Mouse (Mus musculus) retina, embryonic 14.5 days (tissue): ENCODE results near the gene Slc22a14.
A peak's percentile ranks its signal among the peaks of the same experiment; 100 is the strongest.

Experiments
- DNase-seq: peaks from one replicate; pipeline ENCODE4 v3.0.0-alpha.2; 2015; ENCODE audit warnings: low spot score

The Slc22a14 gene

DNA sequence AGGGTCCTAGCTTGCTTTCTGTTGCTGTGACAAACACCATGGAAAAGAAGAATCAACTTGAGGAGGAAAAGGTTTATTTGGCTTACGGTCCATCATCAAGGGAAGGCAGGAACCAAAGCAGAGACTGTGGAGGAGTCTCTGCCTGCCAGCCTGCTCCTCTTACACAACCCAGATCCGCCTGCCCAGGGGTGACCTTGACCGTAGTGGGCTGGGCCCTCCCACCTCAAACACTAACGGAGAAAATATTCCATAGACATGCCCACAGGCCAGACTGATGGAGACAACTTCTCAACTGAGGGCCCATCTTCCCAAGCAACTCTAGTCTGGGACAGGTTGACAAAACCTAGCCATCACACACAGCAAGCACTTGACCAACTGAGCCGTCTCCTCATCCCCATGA is 223.3 kb downstream of the Slc22a14 start:
- no peak for DNase-seq

DNA sequence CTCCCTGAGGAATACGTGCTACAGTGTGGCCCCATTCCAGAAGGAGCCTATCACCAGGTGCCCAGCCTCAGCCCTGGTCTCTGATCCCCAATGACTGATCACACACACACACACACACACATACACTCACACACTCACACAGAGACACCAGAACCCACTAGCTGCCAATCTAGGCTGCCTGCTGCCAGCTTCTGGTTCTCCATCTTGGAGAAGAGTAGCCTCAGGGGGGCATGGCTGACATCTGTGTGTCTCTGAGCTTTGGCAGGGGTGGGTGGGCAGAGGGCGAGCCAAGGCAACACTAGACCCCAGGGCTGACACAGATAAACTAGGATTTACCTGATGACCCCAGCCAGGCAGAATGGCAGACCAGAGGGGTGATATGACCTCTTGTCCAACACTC is 226.5 kb downstream of the Slc22a14 start:
- no peak for DNase-seq

DNA sequence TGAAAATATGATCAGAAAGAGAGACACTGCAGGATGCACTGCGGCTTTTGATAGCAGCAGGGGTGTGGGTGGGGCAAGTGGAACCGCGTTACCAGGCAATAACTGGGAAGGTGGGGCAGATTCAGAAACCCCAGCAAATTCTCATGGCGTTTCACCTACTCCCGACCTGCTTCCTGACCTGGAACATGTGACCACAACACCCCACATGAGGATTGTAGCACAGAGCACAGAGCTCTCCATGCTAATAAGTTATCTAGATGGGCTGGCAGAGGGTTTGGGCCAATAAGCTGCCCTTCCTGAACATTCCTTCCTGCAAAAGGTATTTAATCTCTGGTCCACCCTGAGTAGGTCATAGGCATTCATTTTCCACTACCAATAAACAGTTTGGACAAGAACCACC is 234.7 kb downstream of the Slc22a14 start:
- DNase-seq = no peak

DNA sequence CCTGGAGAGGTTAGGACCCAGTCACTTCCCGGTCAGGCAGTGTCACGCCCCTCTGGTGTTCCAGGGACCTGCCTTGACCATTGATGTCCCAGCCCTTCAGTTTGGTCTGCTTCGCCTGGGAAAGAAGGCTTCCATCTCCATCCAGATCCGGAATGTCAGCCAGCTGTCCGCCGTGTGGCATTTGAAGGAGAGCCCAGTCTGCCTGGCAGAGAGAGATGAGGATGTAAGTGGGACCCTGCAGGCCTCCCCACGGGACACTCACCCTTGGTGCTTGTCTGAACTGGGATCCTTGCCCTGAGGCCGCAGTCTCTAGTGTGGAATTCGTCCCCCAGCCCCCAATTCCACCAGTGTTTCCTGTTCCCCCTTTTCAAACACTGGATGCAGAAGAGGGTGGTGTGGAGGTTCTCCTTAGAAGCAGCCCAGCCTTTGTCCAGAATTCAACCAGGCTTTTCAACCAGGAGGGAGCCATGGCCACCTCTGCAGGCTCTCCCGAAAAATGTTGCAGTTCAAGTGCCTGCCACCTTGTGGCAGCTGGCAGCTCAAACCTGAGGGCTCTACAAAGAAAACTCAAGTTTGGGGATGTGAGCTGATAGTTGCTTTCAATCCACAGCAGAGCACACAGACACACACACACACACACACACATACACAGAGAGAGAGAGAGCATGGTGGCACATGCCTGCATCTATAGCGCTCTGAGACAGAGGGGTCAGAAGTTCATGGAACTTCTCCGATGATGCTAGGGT is 236.7 kb downstream of the Slc22a14 start:
- DNase-seq = peak; percentile 23

DNA sequence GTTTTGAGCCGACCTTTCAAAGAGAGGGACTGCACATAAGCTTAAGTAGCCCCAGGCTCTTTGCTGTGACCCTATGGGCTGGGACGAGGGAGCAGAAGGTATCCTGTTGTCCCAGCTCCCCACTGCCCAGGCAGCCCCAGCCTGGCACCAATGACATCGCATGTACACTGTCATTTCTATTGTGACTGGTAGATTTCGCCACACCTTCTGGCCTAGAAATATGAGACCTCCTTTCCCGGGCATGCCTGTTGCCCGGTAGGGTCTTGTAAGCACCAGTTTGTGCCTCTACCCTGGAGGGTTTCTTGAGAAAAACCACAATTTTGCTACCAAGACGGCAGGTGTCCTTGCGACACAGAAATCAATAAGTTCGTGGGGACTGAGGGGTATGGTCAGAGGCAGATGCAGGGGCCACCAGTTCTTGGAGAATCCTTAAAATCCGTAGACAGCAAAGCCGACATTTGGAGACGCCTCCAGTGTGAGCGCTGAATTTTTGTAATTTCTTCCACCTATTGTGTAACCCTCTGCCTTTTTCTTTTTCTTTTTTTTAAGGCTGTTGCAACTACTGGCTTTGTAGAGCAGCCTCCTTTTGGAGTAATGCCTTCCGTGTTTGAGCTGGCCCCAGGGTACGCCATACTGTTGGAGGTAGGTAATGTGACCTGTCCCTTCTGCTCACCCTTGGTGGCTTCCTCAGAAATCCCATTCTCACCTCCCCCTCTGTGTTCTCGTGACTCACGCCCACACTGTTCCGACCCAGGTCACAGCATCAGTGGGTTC is 242.6 kb downstream of the Slc22a14 start:
- DNase-seq = no peak

DNA sequence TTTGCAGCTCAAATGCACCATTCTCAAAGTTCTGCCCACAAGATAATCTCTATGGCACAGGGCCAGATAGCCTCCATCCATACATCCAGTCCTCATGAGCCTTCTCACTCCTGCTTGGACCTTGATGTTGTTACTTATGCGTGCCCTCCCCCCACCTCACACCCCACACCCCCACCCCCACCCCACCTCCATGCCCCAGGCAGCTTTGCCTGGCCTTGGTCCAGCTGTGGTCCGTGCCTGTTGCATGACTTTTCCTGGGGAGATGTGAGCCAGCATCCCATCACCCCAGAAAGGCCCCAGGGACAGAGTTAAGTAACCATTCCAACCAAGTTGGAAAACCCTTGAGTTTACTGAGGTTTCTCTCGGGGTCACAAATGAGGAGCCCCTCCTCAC is 245.2 kb downstream of the Slc22a14 start:
- DNase-seq = no peak
